Mouse (Mus musculus): ENCODE results near the gene Pcsk7. TPM values are rescaled to one million over a fixed set of nuclear protein-coding genes. Genes with fewer than 3 reads are reported as not detected.

The Pcsk7 gene
- total and polyA plus RNA-seq, 3 experiments = 12.7 to 14.3 TPM; not detected in 1

- H3K4me3 ChIP-seq (ENCODE audit: control insufficient read depth in 1 of 2, insufficient read depth in 1 of 2, low read depth in 2 of 2, low read length in 2 of 2) = no peak overlapping the region; a peak in 1 of 4 replicates
- H3K9ac ChIP-seq (ENCODE audit: control insufficient read depth, low read depth, low read length, poor library complexity, severe bottlenecking) = no peak overlapping the region
- no peak for DNase-seq (ENCODE audit: low read depth, low spot score)
- H3K4me1 ChIP-seq (ENCODE audit: control insufficient read depth in 1 of 2, insufficient read depth in 2 of 2, low read length in 2 of 2) = peaks cover 3 to 8% of the 10 kb centered on the region in 2 experiments
- TF ChIP-seq TAL1 (IDR thresholded peaks at IDR 0.05; ENCODE audit: low read length) = no peak
- no peak for TF ChIP-seq GABPA (IDR thresholded peaks at IDR 0.05; ENCODE audit: low read depth, low read length)
- TF ChIP-seq GATA1 (IDR thresholded peaks at IDR 0.05; ENCODE audit: low read depth, low read length) = no peak
- no peak for TF ChIP-seq MEF2A (IDR thresholded peaks at IDR 0.05; ENCODE audit: extremely low read depth, insufficient replicate concordance, low read depth, low read length, poor library complexity, severe bottlenecking)
- no peak for TF ChIP-seq NELFE (IDR thresholded peaks at IDR 0.05; ENCODE audit: low read depth, low read length)
- TF ChIP-seq MAZ (IDR thresholded peaks at IDR 0.05; ENCODE audit: low read depth, low read length) = no peak
- H3K27me3 ChIP-seq (ENCODE audit: control insufficient read depth in 1 of 2, insufficient read depth in 2 of 2, low read length in 2 of 2) = no peaks in the 10 kb centered on the region
- H3K79me2 ChIP-seq (ENCODE audit: control insufficient read depth, insufficient read depth, low read length, poor library complexity) = peaks cover 15% of the 10 kb centered on the region
- no peak overlapping the region for H3K27ac ChIP-seq (ENCODE audit: control insufficient read depth, low read depth, low read length)
- H3K9me3 ChIP-seq (replicated peaks; ENCODE audit: insufficient read depth, low read length) = no peaks in the 10 kb centered on the region
- H3K36me3 ChIP-seq (ENCODE audit: control insufficient read depth in 1 of 2, insufficient read depth in 2 of 2, low read length in 2 of 2) = peaks cover 0 to 5% of the 10 kb centered on the region in 2 experiments; a peak in 2 of 4 replicates
Measured at GRCm38 (mm10) chr9:45905196-45905595, 1.1 kb upstream of the Pcsk7 start.

GRCm38 (mm10) chr9:45905811-45906237 lies 473 bp upstream of the Pcsk7 start:
- no peaks in the 10 kb centered on the region for H3K9me3 ChIP-seq (replicated peaks; ENCODE audit: insufficient read depth, low read length)
- peaks cover 3 to 8% of the 10 kb centered on the region in 2 experiments for H3K4me1 ChIP-seq (ENCODE audit: control insufficient read depth in 1 of 2, insufficient read depth in 2 of 2, low read length in 2 of 2)
- peaks cover 15% of the 10 kb centered on the region for H3K79me2 ChIP-seq (ENCODE audit: control insufficient read depth, insufficient read depth, low read length, poor library complexity)
- H3K27ac ChIP-seq (ENCODE audit: control insufficient read depth, low read depth, low read length) = peak overlapping the region; percentile 12; the same call in 1 of the 2 replicates
- no peaks in the 10 kb centered on the region for H3K27me3 ChIP-seq (ENCODE audit: control insufficient read depth in 1 of 2, insufficient read depth in 2 of 2, low read length in 2 of 2)
- TF ChIP-seq ETS1 (IDR thresholded peaks at IDR 0.05; ENCODE audit: low read depth, low read length) = no peak
- TF ChIP-seq ZC3H11A (IDR thresholded peaks at IDR 0.05; ENCODE audit: low read depth, low read length) = no peak
- no peak for TF ChIP-seq SMC3 (IDR thresholded peaks at IDR 0.05; ENCODE audit: low read depth, low read length)
- TF ChIP-seq EP300 (IDR thresholded peaks at IDR 0.05; ENCODE audit: low read depth in 1 of 2, low read length in 2 of 2) = no peak
- TF ChIP-seq ZKSCAN1 (IDR thresholded peaks at IDR 0.05; ENCODE audit: low read depth, low read length) = no peak
- TF ChIP-seq ZNF384 (IDR thresholded peaks at IDR 0.05; ENCODE audit: low read depth, low read length) = no peak
- no peak for TF ChIP-seq USF1 (IDR thresholded peaks at IDR 0.05; ENCODE audit: low read depth, low read length)
- TF ChIP-seq USF2 (IDR thresholded peaks at IDR 0.05; ENCODE audit: borderline replicate concordance in 1 of 2, insufficient read depth in 1 of 2, low read depth in 1 of 2, low read length in 2 of 2) = no peak
- no peak for TF ChIP-seq CHD1 (IDR thresholded peaks at IDR 0.05; ENCODE audit: low read depth, low read length)
- TF ChIP-seq CTCF (IDR thresholded peaks at IDR 0.05 in 2 of 3, conservative IDR thresholded peaks at IDR 0.05 in 1 of 3; ENCODE audit: control insufficient read depth in 1 of 3, insufficient read depth in 1 of 3, low read depth in 2 of 3, low read length in 3 of 3, poor library complexity in 1 of 3, severe bottlenecking in 1 of 3) = no peak
- TF ChIP-seq ZMIZ1 (IDR thresholded peaks at IDR 0.05; ENCODE audit: low read depth, low read length) = no peak
- no peak for TF ChIP-seq NRF1 (IDR thresholded peaks at IDR 0.05; ENCODE audit: insufficient read depth, low read depth, low read length, poor library complexity, severe bottlenecking)
- TF ChIP-seq UBTF (IDR thresholded peaks at IDR 0.05; ENCODE audit: borderline replicate concordance, insufficient read depth, low read depth, low read length) = no peak
- TF ChIP-seq TCF12 (IDR thresholded peaks at IDR 0.05; ENCODE audit: low read depth, low read length) = no peak
- TF ChIP-seq ELF1 (IDR thresholded peaks at IDR 0.05; ENCODE audit: low read depth, low read length) = no peak
- no peak for TF ChIP-seq TAL1 (IDR thresholded peaks at IDR 0.05; ENCODE audit: low read length)
- TF ChIP-seq MEF2A (IDR thresholded peaks at IDR 0.05; ENCODE audit: extremely low read depth, insufficient replicate concordance, low read depth, low read length, poor library complexity, severe bottlenecking) = no peak
- H3K36me3 ChIP-seq (ENCODE audit: control insufficient read depth in 1 of 2, insufficient read depth in 2 of 2, low read length in 2 of 2) = peaks cover 0 to 5% of the 10 kb centered on the region in 2 experiments; a peak in 1 of 4 replicates
- H3K9ac ChIP-seq (ENCODE audit: control insufficient read depth, low read depth, low read length, poor library complexity, severe bottlenecking) = peak overlapping the region; percentile 75
- peak; percentile 32 for DNase-seq (ENCODE audit: low read depth, low spot score)
- H3K4me3 ChIP-seq (ENCODE audit: control insufficient read depth in 1 of 2, insufficient read depth in 1 of 2, low read depth in 2 of 2, low read length in 2 of 2) = peak overlapping the region; percentile 93 to 94

Measured in MEL (cell line).